Mouse (Mus musculus): Measurements from ENCODE around the gene Erbin. TPM values are rescaled to one million over a fixed set of nuclear protein-coding genes. Genes with fewer than 3 reads are reported as not detected.

The Erbin gene
- 19.0 and 21.9 TPM in 2 replicates for polyA plus RNA-seq (2015; fragmentation: Nextera tagmentation; extraction: Ambion mirVana)

- Histone ChIP-seq H3K36me3 (ENCODE audit: insufficient read depth, low read length) (no peaks in the 10 kb centered on the region), H3K27ac (ENCODE audit: low read length) (peak within 1 kb of the TSS; percentile 100), H3K9ac (replicated peaks; ENCODE audit: low read depth) (peak within 1 kb of the TSS; percentile 99), H3K4me1 (ENCODE audit: insufficient read depth, low read depth, low read length) (peaks cover 6% of the 10 kb centered on the region; the same call in 1 of the 2 replicates), H3K9me3 (ENCODE audit: low read length) (no peaks in the 10 kb centered on the region), H3K4me2 (replicated peaks; ENCODE audit: low read depth, low read length) (peak within 1 kb of the TSS; percentile 91), H3K4me3 (ENCODE audit: low read depth, low read length) (peak within 1 kb of the TSS; percentile 97), H3K27me3 (replicated peaks; ENCODE audit: insufficient read depth, low read length) (no peaks in the 10 kb centered on the region)
- no peak for TF ChIP-seq CTCF (IDR thresholded peaks at IDR 0.05)
- TF ChIP-seq EP300 (IDR thresholded peaks at IDR 0.05) = no peak
- peak; percentile 89 for DNase-seq (ENCODE audit: low spot score)
- under 1% methylated on average over 51 of the region's 93 CpGs for WGBS
- peak; percentile 81 for ATAC-seq
Observed at GRCm38 (mm10) chr13:103920261-103920932, at the start of gene Erbin. TSS of gene Erbin (minus strand) at chr13:103920514.

GRCm38 (mm10) chr13:103969912-103970311 is 49.6 kb upstream of the Erbin start:
- 75% methylated on average over 6 of the region's 6 CpGs for WGBS
- Histone ChIP-seq H3K4me2 (replicated peaks; ENCODE audit: low read depth, low read length) (no peak overlapping the region), H3K9ac (replicated peaks; ENCODE audit: low read depth) (no peak overlapping the region), H3K9me3 (ENCODE audit: low read length) (no peaks in the 10 kb centered on the region), H3K27me3 (replicated peaks; ENCODE audit: insufficient read depth, low read length) (no peaks in the 10 kb centered on the region), H3K4me1 (ENCODE audit: insufficient read depth, low read depth, low read length) (no peaks in the 10 kb centered on the region; the same call in 1 of the 2 replicates), H3K36me3 (ENCODE audit: insufficient read depth, low read length) (no peaks in the 10 kb centered on the region), H3K4me3 (ENCODE audit: low read depth, low read length) (no peak overlapping the region), H3K27ac (ENCODE audit: low read length) (no peak overlapping the region)
- ATAC-seq = no peak
- no peak for DNase-seq (ENCODE audit: low spot score)
- TF ChIP-seq EP300 (IDR thresholded peaks at IDR 0.05) (no peak), CTCF (IDR thresholded peaks at IDR 0.05) (no peak)

- 90% methylated on average over 9 of the region's 9 CpGs for WGBS
- TF ChIP-seq EP300 (IDR thresholded peaks at IDR 0.05) (no peak), CTCF (IDR thresholded peaks at IDR 0.05) (no peak)
- H3K27me3 ChIP-seq (replicated peaks; ENCODE audit: insufficient read depth, low read length) = no peaks in the 10 kb centered on the region
- no peak for ATAC-seq
- DNase-seq (ENCODE audit: low spot score) = no peak
- H3K4me2 ChIP-seq (replicated peaks; ENCODE audit: low read depth, low read length) = no peak overlapping the region
- H3K36me3 ChIP-seq (ENCODE audit: insufficient read depth, low read length) = no peaks in the 10 kb centered on the region
- H3K9ac ChIP-seq (replicated peaks; ENCODE audit: low read depth) = no peak overlapping the region
- no peaks in the 10 kb centered on the region for H3K4me1 ChIP-seq (ENCODE audit: insufficient read depth, low read depth, low read length)
- H3K4me3 ChIP-seq (ENCODE audit: low read depth, low read length) = no peak overlapping the region
- H3K27ac ChIP-seq (ENCODE audit: low read length) = no peak overlapping the region
- H3K9me3 ChIP-seq (ENCODE audit: low read length) = no peaks in the 10 kb centered on the region
Observed at GRCm38 (mm10) chr13:103967987-103968386, 47.7 kb upstream of the Erbin start.

GRCm38 (mm10) chr13:103966696-103967215 is 46.4 kb upstream of the Erbin start:
- Histone ChIP-seq H3K36me3 (ENCODE audit: insufficient read depth, low read length) (no peaks in the 10 kb centered on the region), H3K9me3 (ENCODE audit: low read length) (no peaks in the 10 kb centered on the region), H3K4me2 (replicated peaks; ENCODE audit: low read depth, low read length) (no peak overlapping the region), H3K4me3 (ENCODE audit: low read depth, low read length) (no peak overlapping the region), H3K4me1 (ENCODE audit: insufficient read depth, low read depth, low read length) (no peaks in the 10 kb centered on the region), H3K9ac (replicated peaks; ENCODE audit: low read depth) (no peak overlapping the region), H3K27me3 (replicated peaks; ENCODE audit: insufficient read depth, low read length) (no peaks in the 10 kb centered on the region), H3K27ac (ENCODE audit: low read length) (no peak overlapping the region)
- ATAC-seq (no peak), DNase-seq (ENCODE audit: low spot score) (no peak)
- TF ChIP-seq EP300 (IDR thresholded peaks at IDR 0.05) (no peak), CTCF (IDR thresholded peaks at IDR 0.05) (no peak)
- 80% methylated on average over 8 of the region's 8 CpGs for WGBS

GRCm38 (mm10) chr13:103965187-103965586 is 44.9 kb upstream of the Erbin start:
- H3K9ac ChIP-seq (replicated peaks; ENCODE audit: low read depth) = no peak overlapping the region
- DNase-seq (ENCODE audit: low spot score) (no peak), ATAC-seq (no peak)
- H3K9me3 ChIP-seq (ENCODE audit: low read length) = no peaks in the 10 kb centered on the region
- TF ChIP-seq CTCF (IDR thresholded peaks at IDR 0.05) = no peak
- no peak for TF ChIP-seq EP300 (IDR thresholded peaks at IDR 0.05)
- no peak overlapping the region for H3K4me2 ChIP-seq (replicated peaks; ENCODE audit: low read depth, low read length)
- H3K27ac ChIP-seq (ENCODE audit: low read length) = no peak overlapping the region
- no peaks in the 10 kb centered on the region for H3K36me3 ChIP-seq (ENCODE audit: insufficient read depth, low read length)
- no peaks in the 10 kb centered on the region for H3K27me3 ChIP-seq (replicated peaks; ENCODE audit: insufficient read depth, low read length)
- no peaks in the 10 kb centered on the region for H3K4me1 ChIP-seq (ENCODE audit: insufficient read depth, low read depth, low read length)
- 78% methylated on average over 2 of the region's 2 CpGs for WGBS
- H3K4me3 ChIP-seq (ENCODE audit: low read depth, low read length) = no peak overlapping the region

GRCm38 (mm10) chr13:103963094-103963493 is 42.8 kb upstream of the Erbin start:
- Histone ChIP-seq H3K9me3 (ENCODE audit: low read length) (no peaks in the 10 kb centered on the region), H3K4me1 (ENCODE audit: insufficient read depth, low read depth, low read length) (no peaks in the 10 kb centered on the region), H3K27me3 (replicated peaks; ENCODE audit: insufficient read depth, low read length) (no peaks in the 10 kb centered on the region), H3K27ac (ENCODE audit: low read length) (no peak overlapping the region), H3K9ac (replicated peaks; ENCODE audit: low read depth) (no peak overlapping the region), H3K4me2 (replicated peaks; ENCODE audit: low read depth, low read length) (no peak overlapping the region), H3K36me3 (ENCODE audit: insufficient read depth, low read length) (no peaks in the 10 kb centered on the region), H3K4me3 (ENCODE audit: low read depth, low read length) (no peak overlapping the region)
- WGBS = 33% methylated on average over 2 of the region's 2 CpGs
- no peak; the same call in 1 of the 2 replicates for TF ChIP-seq EP300 (IDR thresholded peaks at IDR 0.05)
- TF ChIP-seq CTCF (IDR thresholded peaks at IDR 0.05) = no peak
- ATAC-seq (peak; percentile 62), DNase-seq (ENCODE audit: low spot score) (peak; percentile 56)

Measured in lung, postnatal 0 days (tissue).